Mouse (Mus musculus): Measurements from ENCODE around the gene Hist4h4.

DNA sequence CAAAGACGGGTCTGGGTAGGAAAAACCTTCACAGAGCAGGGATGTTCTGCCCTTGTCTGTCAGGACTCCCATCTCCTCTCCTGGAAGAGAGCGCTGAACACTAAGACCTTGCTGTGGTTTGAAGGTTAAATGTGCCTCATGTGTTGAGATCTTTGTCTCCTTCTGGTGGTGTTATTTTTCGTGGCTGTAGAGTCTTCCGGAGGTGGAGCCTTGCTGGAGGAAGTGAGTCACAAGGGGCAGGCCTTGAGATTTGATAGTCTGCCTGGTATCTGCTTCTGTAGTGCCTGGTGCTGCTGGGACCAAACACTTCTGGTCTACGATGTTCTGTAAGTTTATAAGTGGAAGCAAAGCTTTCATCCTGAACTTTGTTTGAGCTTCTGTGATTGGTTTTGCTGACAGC is 44.8 kb upstream of the Hist4h4 start:
- TF ChIP-seq GATA1 (IDR thresholded peaks at IDR 0.05; ENCODE audit: low read length) (no peak), TAL1 (IDR thresholded peaks at IDR 0.05; ENCODE audit: low read length) (no peak)

Measured in erythroblast, embryonic 14.5 days (primary cell).